Mouse (Mus musculus): Measurements from ENCODE around the gene Mbd6. TPM values are rescaled to one million over a fixed set of nuclear protein-coding genes. Genes with fewer than 3 reads are reported as not detected.

The Mbd6 gene
- 17.9 and 19.8 TPM in 2 replicates for polyA plus RNA-seq (2016; fragmentation: Nextera tagmentation; extraction: Ambion mirVana)

DNA sequence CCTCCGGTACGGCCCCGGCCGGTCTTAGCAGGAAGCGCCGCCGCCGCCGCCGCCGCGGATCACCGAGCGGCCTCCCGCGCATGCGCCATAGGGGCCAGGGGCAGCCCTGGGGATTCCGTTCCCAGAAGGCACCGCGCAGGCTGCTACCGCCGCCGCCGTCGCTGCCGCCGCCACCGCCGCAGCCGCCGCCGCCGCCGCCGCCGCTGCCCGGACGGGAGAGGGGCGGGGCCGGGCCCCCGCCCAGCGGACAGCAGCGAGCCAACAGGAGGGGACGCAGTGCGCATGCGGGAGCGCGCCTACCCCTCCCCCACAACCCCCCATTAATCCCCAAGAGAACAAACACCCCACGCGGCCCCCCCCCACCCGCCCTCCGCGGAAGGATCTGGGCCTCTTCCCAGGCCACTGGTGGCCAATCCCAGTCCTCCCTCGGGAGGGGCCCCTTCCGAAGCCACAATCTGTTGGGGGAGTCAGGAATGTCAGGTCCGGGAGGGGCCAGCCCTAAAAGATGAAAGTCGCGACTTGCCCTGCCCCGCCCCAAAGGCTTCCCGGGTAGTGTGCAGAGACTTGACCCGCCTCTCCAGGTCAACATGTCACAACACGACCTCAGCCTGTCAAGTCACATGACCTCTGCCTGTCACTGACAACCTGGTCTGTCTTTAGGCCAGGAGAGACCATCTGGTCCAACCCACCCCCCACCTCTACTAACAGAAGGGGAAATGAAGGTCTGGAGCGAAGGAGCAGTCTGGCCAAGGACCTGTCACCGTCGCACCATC lies at the start of gene Mbd6:
Mbd6 (minus strand) TSS at position 219 of the 773 bp plus-strand sequence.
- Histone ChIP-seq H3K27me3 (no peaks in the 10 kb centered on the region), H3K36me3 (peaks cover 33% of the 10 kb centered on the region), H3K4me3 (peak within 1 kb of the TSS; percentile 66), H3K4me2 (replicated peaks) (peak within 1 kb of the TSS; percentile 92), H3K9ac (peak within 1 kb of the TSS; percentile 88), H3K4me1 (peaks cover 58% of the 10 kb centered on the region), H3K9me3 (replicated peaks) (no peaks in the 10 kb centered on the region), H3K27ac (peak within 1 kb of the TSS; percentile 97)
- ATAC-seq (ENCODE audit: low FRiP score): peak; percentile 14
- WGBS: under 1% methylated on average over 55 of the region's 65 CpGs

DNA sequence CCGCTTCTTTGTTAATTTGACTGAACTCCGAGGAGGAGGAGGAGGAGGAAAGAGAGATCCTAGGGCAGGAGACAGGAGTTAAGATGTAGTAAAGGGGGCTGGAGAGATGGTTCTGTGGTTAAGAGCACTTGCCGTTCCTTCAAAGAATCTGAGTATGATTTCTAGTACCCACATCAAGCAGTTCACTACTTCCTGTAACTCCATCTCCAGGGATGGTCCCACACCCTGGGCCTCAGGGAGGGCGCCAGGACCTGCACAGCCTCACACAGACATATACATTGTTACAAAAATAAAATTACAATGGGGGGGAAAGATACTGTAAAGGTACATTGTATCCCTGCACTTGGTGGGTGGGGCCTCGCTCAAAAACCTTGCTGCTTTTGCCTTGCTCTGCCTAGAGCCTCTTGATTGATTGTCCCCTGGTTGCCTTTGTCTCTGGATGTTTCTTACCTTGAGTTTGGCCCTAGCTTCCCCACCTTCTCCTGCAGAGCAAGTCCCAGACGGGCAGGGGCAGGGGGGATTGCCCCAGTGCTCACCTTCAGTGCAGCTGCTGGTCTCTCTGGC lies 48.8 kb upstream of the Mbd6 start:
- Histone ChIP-seq H3K27me3 (peaks cover 38% of the 10 kb centered on the region), H3K4me1 (peaks cover 37% of the 10 kb centered on the region), H3K4me2 (replicated peaks) (no peak overlapping the region), H3K9me3 (replicated peaks) (no peaks in the 10 kb centered on the region), H3K9ac (no peak overlapping the region), H3K4me3 (no peak overlapping the region), H3K27ac (no peak overlapping the region; the same call in 1 of the 2 replicates), H3K36me3 (no peaks in the 10 kb centered on the region)
- 82% methylated on average over 6 of the region's 6 CpGs for WGBS
- ATAC-seq (ENCODE audit: low FRiP score): no peak

DNA sequence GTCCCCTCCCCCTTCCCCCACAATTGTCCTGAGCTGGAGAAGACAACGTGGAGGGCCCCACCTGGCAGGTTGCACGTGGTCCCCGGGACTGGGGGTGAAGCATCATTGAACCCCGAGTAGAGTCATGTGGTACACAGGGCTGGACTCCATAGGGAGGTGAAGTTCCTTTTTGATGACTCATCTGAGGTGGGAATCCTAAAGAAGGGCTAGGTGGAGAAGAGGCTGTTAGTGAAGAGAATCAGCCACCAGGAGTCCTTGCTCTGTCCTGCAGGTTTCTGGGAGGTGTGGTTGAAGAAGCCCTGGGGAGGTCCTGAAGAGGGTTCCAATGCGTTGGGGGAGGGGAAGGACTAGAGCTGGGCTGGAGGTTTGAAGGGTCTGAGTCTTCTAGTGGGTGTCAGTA lies 48.1 kb upstream of the Mbd6 start:
- no peak overlapping the region for H3K27ac ChIP-seq
- H3K27me3 ChIP-seq: peaks cover 41% of the 10 kb centered on the region
- H3K4me1 ChIP-seq: peaks cover 34% of the 10 kb centered on the region
- H3K9ac ChIP-seq: no peak overlapping the region
- no peaks in the 10 kb centered on the region for H3K9me3 ChIP-seq (replicated peaks)
- no peaks in the 10 kb centered on the region for H3K36me3 ChIP-seq
- WGBS: 64% methylated on average over 5 of the region's 5 CpGs
- H3K4me2 ChIP-seq (replicated peaks): no peak overlapping the region
- H3K4me3 ChIP-seq: no peak overlapping the region
- no peak for ATAC-seq (ENCODE audit: low FRiP score)

DNA sequence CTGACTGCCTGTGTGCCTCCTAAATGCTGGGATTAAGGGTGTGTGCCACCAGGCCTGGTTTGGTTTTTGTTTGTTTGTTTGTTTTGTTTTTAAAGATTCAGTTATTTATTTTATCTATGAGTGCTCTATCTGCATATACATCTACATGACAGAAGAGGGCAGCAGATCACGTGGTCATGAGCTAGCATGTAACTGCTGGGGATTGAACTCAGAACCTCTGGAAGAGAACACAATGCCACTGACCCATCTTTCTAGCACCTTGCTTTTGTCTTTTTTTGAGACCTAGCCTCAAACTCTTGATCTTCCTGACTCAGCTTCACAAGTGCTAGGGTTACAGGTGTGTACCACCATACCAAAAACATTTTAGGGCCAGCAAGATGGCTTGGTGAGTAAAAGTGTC lies 46.5 kb upstream of the Mbd6 start:
- whole genome bisulfite sequencing: 60% methylated on average over 1 of the region's 1 CpGs
- H3K36me3 ChIP-seq: no peaks in the 10 kb centered on the region
- ATAC-seq (ENCODE audit: low FRiP score): no peak

GRCm38 (mm10) chr10:127333152-127333551 lies 44.3 kb upstream of the Mbd6 start:
- Histone ChIP-seq H3K4me1 (peaks cover 5% of the 10 kb centered on the region; the same call in 1 of the 2 replicates), H3K36me3 (no peaks in the 10 kb centered on the region), H3K27me3 (peaks cover 47% of the 10 kb centered on the region), H3K4me3 (no peak overlapping the region), H3K9me3 (replicated peaks) (no peaks in the 10 kb centered on the region), H3K4me2 (replicated peaks) (no peak overlapping the region), H3K9ac (no peak overlapping the region), H3K27ac (no peak overlapping the region)
- ATAC-seq (ENCODE audit: low FRiP score): no peak
- WGBS: 65% methylated on average over 5 of the region's 5 CpGs

More for the DNA sequence above, 46.5 kb upstream of the Mbd6 start:
- peaks cover 37% of the 10 kb centered on the region for H3K27me3 ChIP-seq
- no peak overlapping the region for H3K4me3 ChIP-seq
- no peak overlapping the region for H3K27ac ChIP-seq
- H3K9me3 ChIP-seq (replicated peaks): no peaks in the 10 kb centered on the region
- no peak overlapping the region for H3K4me2 ChIP-seq (replicated peaks)
- H3K9ac ChIP-seq: no peak overlapping the region
- H3K4me1 ChIP-seq: peaks cover 19% of the 10 kb centered on the region

DNA sequence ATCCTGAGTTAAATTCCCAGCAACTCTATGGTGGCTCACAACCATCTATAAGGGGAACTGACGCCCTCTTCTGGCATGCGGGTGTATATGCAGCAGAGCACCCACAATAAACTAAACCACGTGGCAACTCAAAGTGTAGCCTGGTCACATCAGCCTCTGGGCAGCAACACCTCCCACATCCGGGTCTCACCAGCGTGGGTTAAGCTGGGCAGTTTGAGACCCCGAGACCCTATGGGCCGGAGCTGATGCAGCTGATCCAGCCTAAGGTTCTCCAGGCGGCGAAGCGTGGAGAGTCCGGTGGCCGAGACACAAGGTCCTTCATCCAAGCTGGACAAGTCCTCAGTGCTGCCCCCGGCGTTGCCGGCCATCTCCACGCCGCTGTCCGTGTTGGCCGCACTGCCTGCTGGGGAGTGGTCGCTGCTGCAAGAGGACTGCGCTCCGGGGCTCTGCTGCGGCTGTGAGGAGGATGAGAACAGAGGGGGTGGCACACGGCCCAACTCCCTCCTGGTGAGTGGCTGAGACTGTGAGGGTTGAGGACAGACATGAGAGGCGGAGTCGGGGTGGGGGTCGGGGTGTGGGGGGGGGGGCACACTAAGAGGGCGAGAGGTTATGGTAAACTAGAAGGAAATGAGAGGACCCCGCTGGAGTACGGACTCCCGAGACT lies 43.5 kb upstream of the Mbd6 start:
- ATAC-seq (ENCODE audit: low FRiP score): 0 out of 2 replicates have a peak, but pooled peaks have one; percentile 24
- Histone ChIP-seq H3K9me3 (replicated peaks) (no peaks in the 10 kb centered on the region), H3K4me3 (peak overlapping the region; percentile 16; the same call in 1 of the 2 replicates)

GRCm38 (mm10) chr10:127330212-127330611 lies 41.4 kb upstream of the Mbd6 start:
- 75% methylated on average over 7 of the region's 7 CpGs for WGBS
- ATAC-seq (ENCODE audit: low FRiP score): no peak
- Histone ChIP-seq H3K4me1 (peaks cover 18% of the 10 kb centered on the region), H3K36me3 (no peaks in the 10 kb centered on the region), H3K9ac (no peak overlapping the region), H3K27me3 (peaks cover 69% of the 10 kb centered on the region), H3K9me3 (replicated peaks) (no peaks in the 10 kb centered on the region), H3K4me2 (replicated peaks) (no peak overlapping the region), H3K4me3 (no peak overlapping the region), H3K27ac (no peak overlapping the region)

More for the DNA sequence above, 43.5 kb upstream of the Mbd6 start:
- Histone ChIP-seq H3K27me3 (peaks cover 48% of the 10 kb centered on the region), H3K4me1 (peaks cover 3% of the 10 kb centered on the region; the same call in 1 of the 2 replicates), H3K9ac (peak overlapping the region; percentile 32; the same call in 1 of the 2 replicates), H3K4me2 (replicated peaks) (peak overlapping the region; percentile 46), H3K27ac (no peak overlapping the region), H3K36me3 (no peaks in the 10 kb centered on the region)
- 32% methylated on average over 31 of the region's 31 CpGs for WGBS

GRCm38 (mm10) chr10:127327461-127328145 lies 38.8 kb upstream of the Mbd6 start:
- no peak overlapping the region for H3K4me2 ChIP-seq (replicated peaks)
- no peaks in the 10 kb centered on the region for H3K36me3 ChIP-seq
- no peaks in the 10 kb centered on the region for H3K9me3 ChIP-seq (replicated peaks)
- H3K4me1 ChIP-seq: peaks cover 18% of the 10 kb centered on the region
- no peak overlapping the region for H3K4me3 ChIP-seq
- H3K27ac ChIP-seq: no peak overlapping the region
- no peak for ATAC-seq (ENCODE audit: low FRiP score)
- 46% methylated on average over 18 of the region's 18 CpGs for WGBS
- H3K9ac ChIP-seq: no peak overlapping the region
- peaks cover 93% of the 10 kb centered on the region for H3K27me3 ChIP-seq

DNA sequence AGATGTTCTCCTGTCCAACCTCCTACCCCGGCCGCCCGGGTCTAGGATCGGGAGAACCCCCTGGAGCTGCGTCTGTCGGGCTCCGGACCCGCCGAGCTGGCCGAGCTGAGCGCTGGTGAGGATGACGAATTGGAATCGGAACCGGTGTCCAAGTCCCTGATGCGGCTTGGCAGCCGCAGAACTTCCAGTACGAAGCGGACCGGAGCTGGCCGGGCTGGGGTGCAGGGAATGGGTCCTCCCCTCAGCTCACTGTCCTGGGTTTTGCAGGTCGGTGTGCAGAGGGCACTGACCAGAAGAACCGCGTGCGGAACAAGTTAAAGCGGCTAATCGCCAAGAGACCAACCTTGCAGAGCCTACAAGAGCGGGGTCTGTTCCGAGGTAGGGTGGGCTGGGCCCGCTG lies 38.0 kb upstream of the Mbd6 start:
- peak overlapping the region; percentile 53 for H3K4me2 ChIP-seq (replicated peaks)
- H3K4me1 ChIP-seq: peaks cover 15% of the 10 kb centered on the region
- H3K9me3 ChIP-seq (replicated peaks): no peaks in the 10 kb centered on the region
- peak overlapping the region; percentile 33 for H3K9ac ChIP-seq
- peak overlapping the region; percentile 34 for H3K4me3 ChIP-seq
- 7% methylated on average over 29 of the region's 29 CpGs for WGBS
- H3K27ac ChIP-seq: no peak overlapping the region
- H3K36me3 ChIP-seq: no peaks in the 10 kb centered on the region
- no peak for ATAC-seq (ENCODE audit: low FRiP score)
- H3K27me3 ChIP-seq: peaks cover 95% of the 10 kb centered on the region

DNA sequence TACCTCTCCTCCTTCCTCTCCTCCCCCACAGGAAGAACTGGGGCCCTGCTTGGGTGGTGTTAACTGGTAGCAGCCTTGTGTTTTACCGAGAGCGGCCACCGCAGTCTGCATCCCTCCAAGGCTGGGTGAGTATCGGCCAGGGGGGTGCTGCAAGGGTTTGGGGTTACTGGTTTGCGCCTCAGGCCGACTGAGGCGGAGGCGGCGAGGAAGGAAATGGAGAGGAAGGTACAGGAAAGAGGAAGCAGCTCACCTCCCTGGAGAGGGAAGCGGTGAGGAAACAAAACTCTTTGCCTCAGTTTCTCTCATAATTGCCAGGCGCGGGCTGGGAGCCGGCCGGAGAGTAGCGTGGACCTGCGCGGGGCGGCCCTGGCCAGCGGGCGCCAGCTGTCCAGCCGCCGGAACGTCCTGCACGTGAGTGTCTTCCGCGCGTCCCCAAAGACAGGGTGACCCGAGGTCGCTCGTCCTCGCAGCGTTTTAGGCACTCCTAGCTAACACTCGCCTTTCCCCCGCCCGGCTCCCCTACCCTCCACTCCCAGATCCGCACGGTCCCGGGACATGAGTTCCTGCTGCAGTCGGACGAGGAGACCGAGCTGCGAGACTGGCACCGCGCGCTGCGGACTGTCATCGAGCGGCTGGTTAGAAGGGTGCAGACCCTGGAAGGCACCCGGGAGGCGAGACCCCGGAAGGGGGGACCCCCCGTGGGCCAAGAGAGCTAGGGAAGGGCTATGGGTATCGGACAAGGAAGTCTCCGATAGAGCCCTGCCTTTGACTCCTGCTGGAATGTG lies 37.4 kb upstream of the Mbd6 start:
- Histone ChIP-seq H3K9me3 (replicated peaks) (no peaks in the 10 kb centered on the region), H3K9ac (peak overlapping the region; percentile 44), H3K4me3 (peak overlapping the region; percentile 34), H3K27ac (no peak overlapping the region), H3K4me1 (peaks cover 15% of the 10 kb centered on the region), H3K36me3 (no peaks in the 10 kb centered on the region), H3K27me3 (peaks cover 90% of the 10 kb centered on the region), H3K4me2 (replicated peaks) (peak overlapping the region; percentile 53)
- ATAC-seq (ENCODE audit: low FRiP score): 0 out of 2 replicates have a peak, but pooled peaks have one; percentile 20
- 1% methylated on average over 52 of the region's 54 CpGs for WGBS

GRCm38 (mm10) chr10:127325454-127326016 lies 36.7 kb upstream of the Mbd6 start:
- WGBS: 35% methylated on average over 14 of the region's 14 CpGs
- Histone ChIP-seq H3K4me1 (peaks cover 15% of the 10 kb centered on the region), H3K27ac (no peak overlapping the region), H3K4me2 (replicated peaks) (peak overlapping the region; percentile 53), H3K27me3 (peaks cover 85% of the 10 kb centered on the region), H3K9ac (no peak overlapping the region), H3K36me3 (no peaks in the 10 kb centered on the region), H3K4me3 (peak overlapping the region; percentile 34), H3K9me3 (replicated peaks) (no peaks in the 10 kb centered on the region)
- ATAC-seq (ENCODE audit: low FRiP score): no peak

Data from hindbrain, embryonic 12.5 days (tissue).